Mouse (Mus musculus) embryonic facial prominence, embryonic 10.5 days (tissue): ENCODE data around the gene Cnot1. TPM values are rescaled to one million over a fixed set of nuclear protein-coding genes. Genes with fewer than 3 reads are reported as not detected.

Experiments used
- microRNA-seq: library from miRNA; unstranded; fragments of <30 nt; microRNA quantifications from one replicate; pipeline ENCODE4, GENCODE M21; 2017
- polyA plus RNA-seq: library from polyadenylated mRNA; unstranded; fragments of >200 nt; fragmentation: Nextera tagmentation; extraction: Ambion mirVana; gene quantifications from 2 replicates; pipeline ENCODE4 v1.2.1, GENCODE M21; 2016

Cnot1 gene
- polyA plus RNA-seq, 1 experiment from 2014 or later, result 112 TPM

Small RNA genes lying within 50 kb of the gene (microRNA-seq; reads per million reads assigned to microRNA genes)
- gene Mir7073, result 1.2 reads per million

Other genes starting within 250 kb of the Cnot1 start
- not detected in 2 replicates for gene Prss54, start 231.1 kb downstream of the Cnot1 start, polyA plus RNA-seq
- gene Gins3, start 174.0 kb downstream of the Cnot1 start, polyA plus RNA-seq, result 31.8 and 32.2 TPM in 2 replicates
- 18.5 and 20.6 TPM in 2 replicates for gene Ndrg4, start 130.5 kb downstream of the Cnot1 start, polyA plus RNA-seq
- gene Setd6, start 91.6 kb downstream of the Cnot1 start, polyA plus RNA-seq, result 19.9 and 21.0 TPM in 2 replicates
- gene Sap18b, start 17.9 kb upstream of the Cnot1 start, polyA plus RNA-seq, result 381 and 383 TPM in 2 replicates
- gene Slc38a7, start 46.1 kb upstream of the Cnot1 start, polyA plus RNA-seq, result 18.3 and 18.4 TPM in 2 replicates
- 183 and 187 TPM in 2 replicates for gene Got2, start 81.1 kb upstream of the Cnot1 start, polyA plus RNA-seq